Mouse (Mus musculus) hindbrain, embryonic 13.5 days (tissue): ENCODE data around the gene Frmd4b. TPM values are rescaled to one million over a fixed set of nuclear protein-coding genes. Genes with fewer than 3 reads are reported as not detected.
"Not testable (repeated sequence)": the region's sequence is repeated elsewhere in the genome, so short reads cannot be mapped to it uniquely, and the experiment has no call there.

Experiments
- ATAC-seq: fragments of 200-750 bp; cut with Nextera tagmentation; 2 replicates; pipeline ENCODE4 v1.8.0; 2017; ENCODE audit warnings: moderate TSS enrichment; ENCODE audit not compliant: low FRiP score
- H3K27ac ChIP-seq: fragments of 300-500 bp; sonication (generic); 2 replicates; pipeline ENCODE4 v1.5.1; 2015; ENCODE audit warnings: inconsistent platforms, mild to moderate bottlenecking, moderate library complexity
- H3K27me3 ChIP-seq: fragments of 300-500 bp; sonication (generic); 2 replicates; pipeline ENCODE4 v1.6.1; 2015; ENCODE audit warnings: mild to moderate bottlenecking, inconsistent platforms
- H3K36me3 ChIP-seq: fragments of 300-500 bp; sonication (generic); 2 replicates; pipeline ENCODE4 v1.6.1; 2015; ENCODE audit warnings: mild to moderate bottlenecking, inconsistent platforms
- H3K4me1 ChIP-seq: fragments of 300-500 bp; sonication (generic); replicated peaks from 2 replicates; pipeline ENCODE4 v1.6.1; 2015; ENCODE audit warnings: inconsistent platforms
- H3K4me2 ChIP-seq: fragments of 300-500 bp; sonication (generic); 2 replicates; pipeline ENCODE4 v1.6.1; 2015; ENCODE audit warnings: inconsistent platforms, mild to moderate bottlenecking, moderate library complexity
- H3K4me3 ChIP-seq: fragments of 300-500 bp; sonication (generic); 2 replicates; pipeline ENCODE4 v1.5.1; 2015; ENCODE audit warnings: mild to moderate bottlenecking, inconsistent platforms
- H3K9ac ChIP-seq: fragments of 300-500 bp; sonication (generic); 2 replicates; pipeline ENCODE4 v1.6.1; 2015; ENCODE audit warnings: mild to moderate bottlenecking, inconsistent platforms
- H3K9me3 ChIP-seq: fragments of 300-500 bp; sonication (generic); 2 replicates; pipeline ENCODE4 v1.6.1; 2016; ENCODE audit warnings: inconsistent platforms
- WGBS: fragments of 180-500 bp; shearing (Covaris S2); methylation state at CpG from one replicate; pipeline ENCODE4 v1.1.7; 2015; 5-methylcytosine and 5-hydroxymethylcytosine counted together
- polyA plus RNA-seq: library from polyadenylated mRNA; unstranded; fragments of >200 nt; fragmentation: Nextera tagmentation; extraction: Ambion mirVana; gene quantifications from 2 replicates; pipeline ENCODE4 v1.2.1, GENCODE M21; 2015

The Frmd4b gene
- polyA plus RNA-seq, 1 experiment from 2014 or later: 31.4 TPM

DNA sequence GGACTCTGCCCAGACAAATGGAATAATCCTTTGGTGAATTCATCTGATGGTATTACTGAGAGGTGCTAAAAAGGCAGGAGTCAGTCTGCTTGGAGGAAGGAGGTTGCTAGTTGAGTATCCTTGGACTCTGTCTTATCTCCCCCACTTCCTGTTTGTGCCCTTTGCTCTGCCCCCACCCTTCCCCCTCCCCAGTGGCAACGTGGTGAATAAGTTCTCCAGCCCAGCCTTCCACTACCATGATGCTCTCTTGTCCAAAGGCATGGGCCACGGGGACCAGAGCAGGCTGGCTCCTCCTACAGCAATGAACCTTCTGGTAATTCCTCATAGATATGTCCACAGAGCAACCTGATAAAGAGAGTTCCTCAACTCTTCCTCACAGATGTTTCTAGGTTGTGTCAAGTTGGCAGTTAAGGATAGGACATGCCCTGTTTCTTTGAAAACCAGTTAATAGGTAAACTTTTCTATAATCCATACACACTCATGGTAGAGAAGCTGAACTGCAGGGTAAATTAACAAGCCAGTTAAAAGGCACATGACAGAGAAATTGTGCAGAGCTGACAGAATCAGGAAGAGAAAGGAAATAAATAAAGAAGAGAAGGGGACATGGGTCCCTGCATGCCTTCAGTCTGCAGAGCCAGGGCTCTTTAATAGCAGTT, 187.5 kb downstream of the Frmd4b start:
- Histone ChIP-seq H3K36me3 (no peaks in the 10 kb centered on the region), H3K4me3 (no peak overlapping the region), H3K9ac (no peak overlapping the region), H3K27ac (no peak overlapping the region), H3K4me2 (no peak overlapping the region), H3K4me1 (peaks cover 3% of the 10 kb centered on the region; the same call in 1 of the 2 replicates), H3K27me3 (no peaks in the 10 kb centered on the region), H3K9me3 (no peaks in the 10 kb centered on the region)
- WGBS: 39% methylated on average over 2 of the region's 2 CpGs
- no peak for ATAC-seq

DNA sequence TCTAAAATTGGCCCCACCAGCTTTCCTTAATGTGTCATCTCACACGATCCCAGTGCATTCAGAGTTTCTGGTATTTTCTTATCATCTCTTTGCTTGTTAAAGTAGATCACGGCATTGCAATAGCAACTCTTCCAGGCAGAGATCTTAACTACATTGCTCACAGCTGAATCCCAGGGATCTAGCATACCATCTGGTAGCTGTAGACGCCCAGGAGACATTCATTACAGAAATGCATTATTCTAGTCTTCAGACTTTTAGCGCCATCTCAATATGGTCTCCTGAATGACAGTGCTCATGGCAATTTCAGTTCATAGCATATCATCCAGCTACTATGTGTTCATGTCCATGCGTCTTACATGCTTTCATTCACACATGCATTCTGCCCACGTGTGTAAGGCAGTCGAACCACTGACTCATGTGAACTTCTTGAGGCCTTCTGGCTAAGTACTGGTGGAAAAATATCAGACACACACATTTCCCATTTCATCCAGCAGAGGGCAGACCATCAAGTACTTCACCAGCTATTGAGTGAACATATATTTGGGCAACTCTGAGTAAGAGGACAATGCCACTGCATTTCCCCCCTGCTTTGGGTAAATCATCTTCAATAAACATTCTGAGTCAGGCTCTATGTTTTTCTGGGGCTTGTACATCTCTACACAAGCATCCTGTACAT, 197.4 kb downstream of the Frmd4b start:
- ATAC-seq: no peak
- WGBS: 70% methylated on average over 7 of the region's 7 CpGs
- Histone ChIP-seq H3K27ac (no peak overlapping the region), H3K36me3 (no peaks in the 10 kb centered on the region), H3K9me3 (no peaks in the 10 kb centered on the region), H3K4me1 (no peaks in the 10 kb centered on the region), H3K9ac (no peak overlapping the region), H3K27me3 (no peaks in the 10 kb centered on the region), H3K4me3 (no peak overlapping the region), H3K4me2 (no peak overlapping the region)

DNA sequence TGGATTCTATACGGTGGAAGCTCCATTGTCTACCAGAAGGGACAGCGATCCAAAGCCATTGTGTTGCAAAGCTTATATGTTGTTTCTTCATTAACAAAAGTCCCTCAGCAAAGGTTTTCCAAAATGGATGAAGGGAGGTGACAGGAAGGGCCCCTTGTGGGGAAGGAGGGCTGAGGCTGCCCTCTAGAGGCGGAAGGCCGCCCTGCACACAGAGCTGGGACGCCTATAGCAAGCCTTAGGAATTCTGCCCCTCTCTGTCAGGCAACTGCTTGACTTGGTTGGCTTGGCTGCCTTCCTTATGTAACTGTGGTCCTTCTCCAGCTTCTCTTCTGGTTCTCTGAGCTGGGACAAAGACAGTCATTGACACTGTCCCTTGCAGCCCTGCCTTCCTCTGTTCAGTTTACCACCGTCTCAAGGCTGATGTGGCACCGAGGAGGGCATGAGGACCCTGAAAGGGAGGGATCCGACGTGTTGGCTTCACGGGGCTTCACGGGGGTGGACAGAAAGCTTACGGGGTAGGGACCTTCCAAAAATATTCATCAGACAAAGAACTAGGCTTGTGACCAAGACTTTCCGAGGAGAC, 200.3 kb downstream of the Frmd4b start:
- no peak for ATAC-seq
- WGBS: 56% methylated on average over 13 of the region's 13 CpGs
- no peak overlapping the region for H3K4me3 ChIP-seq

DNA sequence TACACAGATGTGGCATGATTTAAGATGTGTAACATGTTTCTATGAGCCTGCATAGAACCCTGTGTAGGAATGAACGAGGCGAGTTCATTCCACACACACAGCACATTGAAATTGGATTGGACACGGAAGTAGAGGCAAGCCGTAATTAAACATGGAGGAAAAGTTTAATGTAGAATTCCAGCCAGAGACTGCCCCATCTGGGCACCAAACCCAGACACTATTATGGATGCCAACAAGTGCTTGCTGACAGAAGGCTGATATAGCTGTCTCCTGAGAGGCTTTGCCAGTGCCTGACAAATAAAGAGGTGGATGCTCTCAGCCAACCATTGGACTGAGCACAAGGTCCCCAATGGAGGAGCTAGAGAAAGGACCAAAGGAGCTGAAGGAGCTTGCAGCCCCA, 201.8 kb downstream of the Frmd4b start:
- ATAC-seq, H3K4me1 ChIP-seq, H3K36me3 ChIP-seq, H3K27ac ChIP-seq, H3K4me2 ChIP-seq, H3K9me3 ChIP-seq, H3K4me3 ChIP-seq, H3K9ac ChIP-seq, H3K27me3 ChIP-seq: not testable (repeated sequence)
- WGBS: 79% methylated on average over 4 of the region's 4 CpGs

More for the DNA sequence above, 200.3 kb downstream of the Frmd4b start:
- no peak overlapping the region for H3K4me2 ChIP-seq
- H3K9me3 ChIP-seq: no peaks in the 10 kb centered on the region
- H3K36me3 ChIP-seq: peaks cover 3% of the 10 kb centered on the region; the same call in 1 of the 2 replicates
- H3K9ac ChIP-seq: no peak overlapping the region
- H3K27me3 ChIP-seq: no peaks in the 10 kb centered on the region
- H3K27ac ChIP-seq: no peak overlapping the region
- H3K4me1 ChIP-seq: no peaks in the 10 kb centered on the region

DNA sequence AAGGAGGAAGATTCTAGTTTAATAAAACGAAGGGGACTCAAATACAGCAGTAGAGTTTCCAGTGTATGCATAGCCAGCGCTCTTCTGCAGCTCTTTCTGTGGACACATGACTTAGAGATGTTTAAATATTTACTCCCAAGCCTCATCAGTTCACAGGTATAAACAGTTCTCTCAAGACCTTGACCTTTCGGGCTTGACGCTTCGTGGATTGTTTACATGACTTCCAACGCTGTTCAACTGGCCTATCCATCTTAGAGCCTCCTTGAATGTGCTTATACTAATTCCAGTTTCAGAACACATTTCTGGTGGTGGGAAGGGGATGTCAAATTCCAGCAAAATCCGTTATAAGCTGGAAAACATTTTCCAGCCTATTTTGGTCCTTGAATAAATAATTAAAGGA, 203.9 kb downstream of the Frmd4b start:
- Histone ChIP-seq H3K4me2 (no peak overlapping the region), H3K36me3 (peaks cover 3% of the 10 kb centered on the region; the same call in 1 of the 2 replicates), H3K9me3 (no peaks in the 10 kb centered on the region), H3K4me3 (no peak overlapping the region), H3K9ac (no peak overlapping the region), H3K4me1 (peaks cover 6% of the 10 kb centered on the region; the same call in 1 of the 2 replicates), H3K27me3 (no peaks in the 10 kb centered on the region), H3K27ac (no peak overlapping the region)
- WGBS: 80% methylated on average over 7 of the region's 7 CpGs
- ATAC-seq: no peak

DNA sequence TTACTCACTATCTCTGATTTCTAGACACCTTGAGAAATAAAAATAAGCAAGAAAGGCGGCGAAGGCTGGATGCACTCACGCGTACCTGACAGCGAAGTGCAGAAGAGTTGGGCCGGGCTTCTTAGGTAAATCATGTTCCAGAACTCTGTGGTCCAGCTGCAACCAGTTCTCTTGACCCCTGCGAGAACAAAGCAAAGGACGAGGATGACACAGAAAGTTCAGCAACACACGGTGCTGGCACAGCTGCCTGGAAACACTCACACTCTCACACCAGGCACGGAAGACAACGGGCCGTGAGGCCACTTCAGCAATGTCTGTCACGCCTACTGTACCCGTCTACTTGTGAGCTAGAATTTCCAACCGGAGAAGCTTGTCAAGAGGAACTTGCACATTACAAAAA, 204.9 kb downstream of the Frmd4b start:
- peaks cover 6% of the 10 kb centered on the region; the same call in 1 of the 2 replicates for H3K4me1 ChIP-seq
- no peaks in the 10 kb centered on the region for H3K27me3 ChIP-seq
- H3K27ac ChIP-seq: no peak overlapping the region
- no peak overlapping the region for H3K4me3 ChIP-seq
- 87% methylated on average over 15 of the region's 15 CpGs for WGBS
- no peak for ATAC-seq
- no peak overlapping the region for H3K4me2 ChIP-seq
- H3K9me3 ChIP-seq: no peaks in the 10 kb centered on the region
- H3K9ac ChIP-seq: no peak overlapping the region
- H3K36me3 ChIP-seq: peaks cover 3% of the 10 kb centered on the region; the same call in 1 of the 2 replicates

DNA sequence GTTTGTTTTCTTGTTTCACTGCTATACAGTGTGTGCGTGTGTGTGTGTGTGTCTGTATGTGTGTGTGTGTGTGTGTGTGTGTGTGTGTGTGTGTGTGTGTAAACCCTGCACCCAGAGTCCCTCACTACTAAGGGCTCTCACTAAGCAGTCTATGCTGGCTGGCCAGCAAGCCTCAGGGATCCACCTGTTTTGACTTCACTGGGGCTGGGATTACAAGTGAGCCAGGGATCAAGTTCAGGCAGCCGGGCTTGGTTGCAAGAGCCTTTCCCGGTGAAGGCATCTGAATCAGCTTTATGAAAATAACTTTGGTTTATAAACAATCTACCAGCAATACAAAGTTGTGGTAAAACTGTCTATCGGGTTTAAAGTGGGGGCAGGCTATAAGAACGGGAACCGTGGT, 206.0 kb downstream of the Frmd4b start:
- H3K27ac ChIP-seq: no peak overlapping the region
- H3K36me3 ChIP-seq: peaks cover 3% of the 10 kb centered on the region; the same call in 1 of the 2 replicates
- H3K4me2 ChIP-seq: no peak overlapping the region
- peaks cover 6% of the 10 kb centered on the region; the same call in 1 of the 2 replicates for H3K4me1 ChIP-seq
- no peaks in the 10 kb centered on the region for H3K9me3 ChIP-seq
- H3K9ac ChIP-seq: no peak overlapping the region
- WGBS: 92% methylated on average over 6 of the region's 6 CpGs
- ATAC-seq: no peak
- no peak overlapping the region for H3K4me3 ChIP-seq
- H3K27me3 ChIP-seq: no peaks in the 10 kb centered on the region

DNA sequence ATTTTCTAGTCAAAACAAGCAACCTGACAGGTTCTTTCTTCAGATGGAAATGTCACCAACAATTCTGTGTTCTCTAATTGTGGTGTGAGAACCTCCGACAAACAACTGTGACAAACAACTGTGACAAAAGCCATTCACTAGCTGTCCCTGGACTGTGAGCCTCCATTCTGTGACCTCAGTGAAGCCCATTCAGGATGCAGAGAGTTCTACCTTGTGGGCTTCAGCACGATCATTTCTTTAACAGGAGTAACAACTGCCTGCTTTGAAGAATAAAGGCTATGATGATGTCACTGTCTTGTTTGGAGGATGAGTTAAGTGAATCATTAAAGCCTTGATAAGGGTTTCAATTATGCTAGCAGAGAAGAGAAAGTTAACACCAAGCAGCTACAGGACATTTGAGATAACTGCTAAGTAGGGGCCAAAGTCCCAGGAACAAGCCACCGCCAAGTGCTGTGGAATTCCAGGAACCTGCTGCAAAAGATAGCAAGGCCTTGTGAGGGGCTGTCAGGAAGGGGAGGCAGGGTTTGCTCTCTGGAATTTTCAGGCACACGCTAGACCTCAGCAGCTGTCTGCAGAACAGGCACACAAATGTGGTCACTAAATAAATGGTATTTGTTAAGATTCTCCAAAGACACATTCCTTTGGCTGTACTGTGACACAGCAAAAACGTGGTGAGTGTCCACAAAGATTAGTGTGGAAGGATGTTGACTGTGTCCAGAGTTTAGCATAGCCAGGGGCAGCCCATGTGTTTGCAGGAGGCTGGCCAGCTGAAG, 207.7 kb downstream of the Frmd4b start:
- ATAC-seq: no peak
- Histone ChIP-seq H3K4me2 (no peak overlapping the region), H3K4me3 (no peak overlapping the region), H3K36me3 (peaks cover 3% of the 10 kb centered on the region; the same call in 1 of the 2 replicates), H3K27me3 (no peaks in the 10 kb centered on the region), H3K9ac (no peak overlapping the region), H3K4me1 (peaks cover 13% of the 10 kb centered on the region), H3K9me3 (no peaks in the 10 kb centered on the region), H3K27ac (peak overlapping the region; percentile 14; the same call in 1 of the 2 replicates)
- WGBS: 25% methylated on average over 5 of the region's 5 CpGs

DNA sequence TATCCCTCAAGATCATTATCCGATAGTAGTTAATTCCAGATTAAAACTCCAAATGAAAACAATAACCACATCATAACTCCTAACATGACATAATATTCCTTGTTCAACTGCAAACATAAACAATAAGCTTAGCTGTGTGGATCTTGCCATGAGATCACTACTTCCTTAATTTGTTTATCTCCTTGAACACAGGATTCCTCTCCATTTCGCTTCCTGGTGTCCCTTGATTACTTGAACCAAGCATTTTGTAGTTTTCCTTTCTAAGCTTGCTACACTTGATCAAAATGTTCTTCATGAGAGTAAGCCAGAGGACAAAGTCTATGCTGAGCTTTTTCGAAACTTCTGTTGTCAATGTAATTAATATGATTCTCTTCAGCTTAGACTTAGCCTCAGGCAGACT, 209.4 kb downstream of the Frmd4b start:
- Histone ChIP-seq H3K36me3 (peaks cover 3% of the 10 kb centered on the region; the same call in 1 of the 2 replicates), H3K27ac (no peak overlapping the region), H3K4me1 (peaks cover 27% of the 10 kb centered on the region), H3K9ac (no peak overlapping the region), H3K4me3 (no peak overlapping the region), H3K27me3 (no peaks in the 10 kb centered on the region), H3K9me3 (no peaks in the 10 kb centered on the region), H3K4me2 (no peak overlapping the region)
- ATAC-seq: no peak
- WGBS: 94% methylated on average over 3 of the region's 3 CpGs

DNA sequence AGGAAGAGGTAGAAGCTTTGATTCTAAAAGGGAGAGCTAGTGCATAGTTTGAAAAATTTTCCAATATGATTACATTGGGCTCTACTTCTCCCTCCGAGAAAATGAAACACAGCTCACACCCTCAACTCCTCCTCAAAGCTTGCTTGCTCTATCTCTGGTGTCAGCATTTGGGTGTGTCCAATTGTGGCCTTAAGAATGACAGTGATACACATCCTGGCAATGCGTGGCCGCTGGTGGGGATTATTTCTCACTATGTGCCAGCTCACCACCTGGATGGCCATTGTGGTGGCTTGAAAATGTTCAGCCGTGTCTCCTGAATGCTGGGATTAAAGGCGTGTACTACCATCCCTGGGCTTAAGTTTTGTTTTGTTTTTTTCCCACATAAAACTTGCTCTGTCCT, 209.9 kb downstream of the Frmd4b start:
- Histone ChIP-seq H3K4me1 (peaks cover 32% of the 10 kb centered on the region), H3K9me3 (no peaks in the 10 kb centered on the region), H3K4me3 (no peak overlapping the region), H3K27ac (no peak overlapping the region), H3K4me2 (no peak overlapping the region), H3K27me3 (no peaks in the 10 kb centered on the region), H3K9ac (no peak overlapping the region), H3K36me3 (peaks cover 2% of the 10 kb centered on the region; the same call in 1 of the 2 replicates)
- no peak for ATAC-seq
- WGBS: 92% methylated on average over 5 of the region's 5 CpGs

DNA sequence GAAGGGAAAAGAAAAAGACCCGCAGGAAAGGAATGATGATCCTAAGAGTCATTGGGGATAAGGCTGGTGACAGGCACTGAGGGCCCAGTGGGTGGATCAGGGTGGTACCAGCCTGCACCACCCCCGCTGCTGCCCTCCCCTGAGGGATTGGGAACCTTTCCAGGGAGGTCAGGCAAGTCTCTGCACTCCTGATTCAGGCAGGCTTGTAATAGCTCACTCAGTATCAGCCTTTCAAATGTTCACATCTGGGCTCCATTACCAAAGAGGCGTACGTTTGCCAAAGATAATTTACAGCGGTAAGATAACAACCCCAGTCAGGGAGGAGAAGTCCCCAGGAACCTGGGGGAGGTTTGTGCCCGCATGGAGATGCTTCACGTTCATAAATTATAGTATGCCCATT, 212.0 kb downstream of the Frmd4b start:
- no peaks in the 10 kb centered on the region; the same call in 1 of the 2 replicates for H3K36me3 ChIP-seq
- no peaks in the 10 kb centered on the region for H3K27me3 ChIP-seq
- no peak overlapping the region for H3K4me3 ChIP-seq
- H3K9me3 ChIP-seq: no peaks in the 10 kb centered on the region
- peaks cover 35% of the 10 kb centered on the region for H3K4me1 ChIP-seq
- no peak for ATAC-seq
- WGBS: 31% methylated on average over 7 of the region's 7 CpGs
- peak overlapping the region; percentile 53 for H3K27ac ChIP-seq
- no peak overlapping the region for H3K9ac ChIP-seq
- H3K4me2 ChIP-seq: no peak overlapping the region
